Mouse (Mus musculus) layer of hippocampus, adult 9-10 months (tissue): ENCODE measurements around the gene Gria1.
A peak's percentile ranks its signal among the peaks of the same experiment; 100 is the strongest.

ENCODE experiments used
- DNase-seq: peaks from one replicate; pipeline ENCODE4 v3.0.0; 2022; ENCODE audit warnings: low spot score

The Gria1 gene

GRCm38 (mm10) chr11:57174165-57174564 lies 163.0 kb downstream of the Gria1 start:
- no peak for DNase-seq

GRCm38 (mm10) chr11:57176552-57176951 lies 165.4 kb downstream of the Gria1 start:
- no peak for DNase-seq

- no peak for DNase-seq
These were observed 173.0 kb downstream of the Gria1 start for GRCm38 (mm10) chr11:57184216-57184615.

GRCm38 (mm10) chr11:57185110-57185509 lies 173.9 kb downstream of the Gria1 start:
- DNase-seq: peak; percentile 52

GRCm38 (mm10) chr11:57189391-57189790 lies 178.2 kb downstream of the Gria1 start:
- DNase-seq: no peak

- DNase-seq: no peak
These were observed 183.6 kb downstream of the Gria1 start for GRCm38 (mm10) chr11:57194746-57195145.

GRCm38 (mm10) chr11:57201245-57201976 lies 190.2 kb downstream of the Gria1 start:
- no peak for DNase-seq

GRCm38 (mm10) chr11:57204371-57204770 lies 193.2 kb downstream of the Gria1 start:
- DNase-seq: no peak

- no peak for DNase-seq
These were observed 196.1 kb downstream of the Gria1 start for GRCm38 (mm10) chr11:57207260-57207659.

GRCm38 (mm10) chr11:57214079-57214478 lies 202.9 kb downstream of the Gria1 start:
- no peak for DNase-seq

- DNase-seq: no peak
These were observed 203.4 kb downstream of the Gria1 start for GRCm38 (mm10) chr11:57214583-57214982.

GRCm38 (mm10) chr11:57222797-57223569 lies 211.8 kb downstream of the Gria1 start:
- DNase-seq: no peak

GRCm38 (mm10) chr11:57235446-57235845 lies 224.3 kb downstream of the Gria1 start:
- DNase-seq: no peak

- DNase-seq: no peak
These were observed 225.2 kb downstream of the Gria1 start for GRCm38 (mm10) chr11:57236431-57236830.

GRCm38 (mm10) chr11:57239758-57240157 lies 228.6 kb downstream of the Gria1 start:
- DNase-seq: no peak

- DNase-seq: no peak
These were observed 232.6 kb downstream of the Gria1 start for GRCm38 (mm10) chr11:57243835-57244234.

- DNase-seq: no peak
These were observed 233.4 kb downstream of the Gria1 start for GRCm38 (mm10) chr11:57244543-57244942.

- no peak for DNase-seq
These were observed 237.7 kb downstream of the Gria1 start for GRCm38 (mm10) chr11:57248870-57249269.

- DNase-seq: no peak
These were observed 238.9 kb downstream of the Gria1 start for GRCm38 (mm10) chr11:57250129-57250528.

- peak; percentile 55 for DNase-seq
These were observed 260.5 kb downstream of the Gria1 start for GRCm38 (mm10) chr11:57271687-57272086.

GRCm38 (mm10) chr11:57274687-57275086 lies 263.5 kb downstream of the Gria1 start:
- no peak for DNase-seq

GRCm38 (mm10) chr11:57278056-57278455 lies 266.9 kb downstream of the Gria1 start:
- no peak for DNase-seq

GRCm38 (mm10) chr11:57286119-57286518 lies 274.9 kb downstream of the Gria1 start:
- DNase-seq: no peak
